Mouse (Mus musculus) heart, adult 8-10 months (tissue): Measurements from ENCODE around the gene Abhd11. TPM values are rescaled to one million over a fixed set of nuclear protein-coding genes. Genes with fewer than 3 reads are reported as not detected.
A peak's percentile ranks its signal among the peaks of the same experiment; 100 is the strongest.
"Not testable (repeated sequence)": the region's sequence is repeated elsewhere in the genome, so short reads cannot be mapped to it uniquely, and the experiment has no call there.

ENCODE experiments used
- DNase-seq: peaks from one replicate; pipeline ENCODE4 v3.0.0; 2022; ENCODE audit warnings: low spot score
- total RNA-seq, 4 experiments: library from RNA; stranded (reverse); gene quantifications; 2 replicates each; pipeline ENCODE4 v1.2.4; 2022

Gene Abhd11
- total RNA-seq: 10 to 100 TPM; 67.0 to 71.0 (median 70.2) TPM

DNA sequence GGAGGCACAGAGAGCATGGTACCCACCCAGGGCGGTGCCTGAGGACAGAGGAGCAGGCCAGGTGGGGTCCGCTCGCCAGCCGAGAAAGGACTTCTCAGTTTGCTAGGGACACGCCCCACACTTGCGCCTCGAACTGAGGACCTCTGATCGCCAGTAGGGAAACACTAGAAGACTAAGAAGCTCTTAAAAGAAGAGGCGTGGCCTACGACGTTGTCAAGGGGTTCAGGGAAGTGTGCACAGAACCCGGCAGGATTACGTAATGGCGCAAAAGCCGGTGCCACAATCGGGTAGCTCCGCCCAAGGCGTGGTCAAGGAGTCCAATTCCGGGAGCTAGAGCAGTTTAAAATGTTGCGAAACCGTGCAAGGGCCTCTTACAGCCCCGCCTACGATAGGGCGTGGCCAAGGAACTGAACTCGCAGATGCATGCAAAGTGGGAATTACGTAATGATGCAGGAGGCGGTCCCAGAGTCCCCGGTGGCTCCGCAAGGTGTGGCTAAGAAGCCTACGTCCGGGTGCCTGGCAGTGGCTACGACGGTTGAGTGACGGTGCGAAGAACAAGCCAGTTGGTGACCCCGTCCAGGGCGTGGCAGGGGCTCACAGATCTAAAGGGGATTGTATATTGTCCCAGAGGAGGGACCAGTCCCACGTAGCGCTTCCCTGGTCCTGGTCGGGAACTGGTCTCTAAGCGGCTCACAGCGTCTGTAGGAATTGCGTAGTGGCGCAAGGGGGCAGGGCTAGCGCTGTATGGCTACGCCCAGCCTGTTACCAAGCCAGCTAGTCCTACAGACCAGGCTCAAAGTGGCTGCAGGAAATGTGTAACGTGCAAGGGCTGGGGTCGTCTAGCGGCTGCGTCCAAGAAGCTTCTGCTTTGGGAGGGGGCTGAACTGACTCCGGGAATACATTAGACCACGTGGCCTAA is at the start of gene Abhd11:
Gene Abhd11 (plus strand): TSS at position 482 of the 919 bp plus-strand sequence.
- DNase-seq: peak; percentile 98

DNA sequence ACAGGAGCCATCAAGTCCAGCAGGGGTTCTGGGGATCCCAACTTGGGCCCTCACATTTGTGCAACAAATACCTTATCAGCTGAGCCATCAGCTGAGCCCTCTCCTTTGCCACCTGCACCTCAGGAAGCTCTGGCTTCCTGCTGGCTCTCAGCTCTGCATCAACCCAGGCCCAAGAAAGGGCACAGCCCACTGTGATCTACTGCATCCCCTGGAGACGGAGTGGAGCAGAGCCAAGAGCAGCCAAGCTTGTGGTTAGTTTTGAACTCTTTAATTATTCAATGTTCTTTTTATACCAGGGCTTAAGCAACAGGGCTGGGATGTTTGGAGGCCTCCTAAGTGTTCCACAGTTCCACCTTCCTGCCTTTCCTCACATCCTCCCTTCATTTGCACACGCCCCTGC is 48.5 kb upstream of the Abhd11 start:
- no peak for DNase-seq

DNA sequence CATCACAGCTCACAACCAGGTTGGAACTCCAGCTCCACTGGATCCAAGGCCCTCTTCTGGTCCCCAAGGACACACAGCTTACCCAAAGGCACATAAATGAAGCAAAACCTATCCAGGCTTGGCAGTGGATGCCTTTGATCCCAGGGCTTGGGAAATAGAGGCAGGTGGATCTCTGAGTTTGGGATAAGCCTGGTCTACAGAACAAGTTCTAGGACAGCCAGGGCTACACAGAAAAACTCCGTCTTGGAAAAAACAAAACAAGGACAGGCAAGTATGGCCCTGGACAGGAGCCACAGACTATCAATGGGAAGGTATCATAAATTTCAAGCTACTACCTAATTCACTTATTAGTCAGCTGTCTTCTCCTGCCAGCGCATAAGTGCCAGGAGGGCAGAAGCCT is 47.4 kb upstream of the Abhd11 start:
- DNase-seq: no peak

DNA sequence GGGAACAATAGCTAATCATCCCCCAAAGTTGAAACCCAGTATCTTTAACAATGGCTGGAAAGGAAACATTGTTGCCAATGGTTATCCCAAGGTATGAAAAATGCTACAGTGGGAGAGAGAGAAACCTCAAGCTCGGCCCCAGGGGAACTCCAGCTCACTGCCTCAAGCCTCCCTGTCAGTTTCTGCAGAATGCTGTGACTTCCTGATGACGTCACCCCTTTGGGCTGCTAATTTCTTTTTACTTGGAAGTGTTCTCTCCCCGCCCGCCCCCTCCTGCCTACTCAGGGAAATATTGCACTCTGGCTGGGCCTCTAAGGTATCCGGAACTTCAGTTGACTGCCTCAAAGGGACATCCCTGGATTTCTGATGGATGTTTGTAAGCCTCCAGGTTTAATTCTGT is 45.4 kb upstream of the Abhd11 start:
- DNase-seq: peak; percentile 55

DNA sequence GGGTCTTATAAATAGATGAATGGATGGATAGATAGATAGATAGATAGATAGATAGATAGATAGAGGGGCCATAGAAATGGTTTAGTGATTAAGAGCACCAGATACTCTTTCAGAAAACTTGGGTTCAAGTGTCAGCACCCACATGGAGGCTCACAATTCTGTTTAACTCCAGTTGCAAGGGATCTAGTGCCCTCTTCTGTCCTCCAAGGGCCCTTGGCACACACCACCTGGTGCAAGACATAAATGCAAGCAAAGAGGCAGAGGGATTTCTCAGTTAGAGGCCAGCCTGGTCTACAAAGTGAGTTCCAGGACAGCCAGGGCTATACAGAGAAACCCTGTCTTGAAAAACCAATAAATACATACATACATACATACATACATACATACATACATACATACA is 44.3 kb upstream of the Abhd11 start:
- not testable (repeated sequence) for DNase-seq

DNA sequence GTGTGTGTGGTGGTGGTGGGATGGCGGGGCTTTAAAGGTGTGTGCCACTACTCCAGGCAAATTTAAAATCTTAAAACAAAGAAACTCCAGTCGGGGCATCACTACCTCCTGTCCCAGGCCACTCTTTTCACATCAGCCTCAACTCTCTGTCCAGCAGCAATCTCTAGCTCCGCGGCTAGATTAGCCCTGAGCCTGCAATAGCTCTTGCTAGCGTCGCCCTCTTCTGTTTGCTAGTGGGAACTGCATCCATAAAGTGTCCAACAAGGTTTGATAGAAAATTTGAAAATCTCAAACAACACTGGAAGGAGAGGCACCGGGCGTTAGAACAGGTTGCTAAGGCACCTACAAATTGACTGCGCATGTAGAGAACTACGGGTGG is 43.5 kb upstream of the Abhd11 start:
- peak; percentile 64 for DNase-seq

DNA sequence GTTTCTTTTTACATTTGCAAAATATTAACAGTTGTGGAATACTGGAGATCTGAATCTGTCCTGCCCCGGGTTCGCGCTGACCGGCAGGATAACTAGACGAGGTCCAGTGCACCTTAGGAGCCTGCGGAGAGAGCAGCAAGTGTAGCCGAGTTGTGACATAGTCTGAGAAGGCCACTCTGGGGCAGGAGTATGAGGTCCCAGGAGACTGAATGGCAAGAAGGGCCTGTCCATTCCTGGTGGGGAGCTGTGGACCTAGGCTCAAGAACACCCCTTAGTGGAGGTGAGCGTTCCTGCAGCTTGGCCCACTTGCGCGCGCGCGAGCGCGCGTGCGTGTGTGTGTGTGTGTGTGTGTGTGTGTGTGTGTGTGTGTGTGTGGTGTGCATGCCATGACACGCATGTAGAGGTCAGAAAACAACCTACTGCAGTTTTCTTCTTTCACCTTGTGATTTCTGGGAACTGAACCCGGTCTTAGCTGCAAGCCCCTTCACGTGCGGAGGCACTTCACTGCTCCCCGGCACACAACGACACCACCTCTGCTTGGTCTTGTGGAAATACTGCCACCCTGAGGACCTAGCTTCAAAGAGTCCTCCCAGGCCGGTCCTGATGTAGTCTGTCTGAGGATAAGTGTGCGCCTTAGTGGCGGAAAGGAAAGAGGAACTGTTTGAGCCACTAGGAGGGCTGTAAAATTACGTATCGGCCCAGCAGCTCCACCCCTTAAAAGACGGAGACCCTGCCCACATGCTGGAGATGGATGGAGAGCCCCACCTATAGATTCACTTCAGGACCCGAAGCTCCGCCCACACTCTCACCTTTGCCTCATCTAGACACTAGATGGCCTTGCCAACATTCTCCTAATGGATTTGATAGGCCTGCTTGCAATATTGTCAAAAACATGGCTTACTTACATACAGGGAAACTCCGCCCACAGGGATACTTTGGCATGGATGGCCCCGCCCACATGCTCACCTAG is 42.8 kb upstream of the Abhd11 start:
- DNase-seq: no peak

DNA sequence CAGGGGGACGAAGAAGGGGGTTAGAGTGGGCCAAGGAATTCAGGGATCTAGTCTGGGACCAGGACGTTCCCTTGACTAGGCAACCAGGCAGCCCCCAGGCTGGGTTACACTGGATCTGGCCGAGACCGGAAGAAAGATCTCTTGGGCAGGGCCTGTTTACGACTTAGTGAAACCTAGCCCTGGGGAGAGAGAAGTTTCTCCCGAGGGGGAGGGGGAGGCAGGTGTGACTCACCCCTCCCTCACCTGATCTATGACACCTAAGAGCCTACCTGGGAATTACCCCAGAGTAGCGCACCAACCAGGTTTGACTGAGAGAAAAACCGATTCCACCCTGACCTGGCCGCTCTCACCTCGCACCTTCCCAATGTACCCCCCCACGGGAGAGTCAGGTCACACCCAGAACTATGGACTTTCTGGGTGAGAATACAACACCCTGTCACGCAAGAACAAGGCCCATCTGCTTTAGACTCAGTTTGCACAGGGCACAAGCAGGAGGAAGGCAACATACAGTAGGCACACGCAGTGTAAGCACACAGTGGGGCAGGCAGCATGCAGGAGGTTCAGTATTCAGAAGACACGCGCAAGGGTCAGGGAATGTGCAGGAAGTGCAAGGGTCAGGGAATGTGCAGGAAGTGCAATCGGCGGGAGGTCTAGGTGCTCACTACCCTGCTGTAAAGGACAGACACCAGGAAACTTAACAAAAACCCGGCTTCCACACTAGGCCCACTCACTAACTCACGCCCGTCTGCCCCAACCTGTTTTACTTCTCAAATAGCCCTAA is 41.6 kb upstream of the Abhd11 start:
- no peak for DNase-seq

DNA sequence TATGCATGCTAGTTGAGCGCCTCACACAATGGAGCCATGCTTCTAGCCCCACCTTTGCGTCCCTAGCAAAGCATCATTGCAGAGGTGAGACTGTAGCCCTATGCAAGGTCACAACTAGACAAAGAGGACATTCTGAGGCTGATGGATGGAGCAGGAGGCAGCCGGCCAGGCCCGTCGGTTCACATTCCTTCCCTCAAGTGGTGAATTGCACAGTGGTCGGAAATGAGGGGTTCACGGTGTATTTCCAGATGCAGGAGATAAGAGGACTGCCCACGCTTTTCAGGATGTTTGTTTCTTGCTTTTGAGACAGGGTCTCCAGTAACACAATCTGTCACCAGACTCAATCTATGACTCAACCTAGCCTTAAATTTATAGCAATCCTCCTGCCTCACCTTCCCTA is 38.3 kb upstream of the Abhd11 start:
- no peak for DNase-seq

DNA sequence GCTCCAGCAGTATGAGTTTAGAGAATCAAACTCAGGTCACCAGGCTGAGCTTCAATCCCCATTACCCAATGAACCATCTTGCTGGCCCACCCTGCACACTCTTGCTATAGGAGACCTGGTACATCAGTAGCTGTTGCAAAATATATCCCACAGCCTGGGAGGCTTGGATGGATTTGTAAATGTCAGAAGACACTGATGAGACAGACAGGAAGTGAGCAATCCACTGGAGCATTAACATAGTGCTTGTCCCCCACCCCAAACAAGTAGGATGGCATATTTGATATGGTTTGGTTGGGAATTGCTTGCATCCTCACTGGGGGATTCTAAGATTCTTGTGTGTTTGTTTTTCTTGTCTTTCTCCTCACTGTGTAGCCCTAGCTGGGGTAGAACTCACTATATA is 35.9 kb upstream of the Abhd11 start:
- DNase-seq: no peak

DNA sequence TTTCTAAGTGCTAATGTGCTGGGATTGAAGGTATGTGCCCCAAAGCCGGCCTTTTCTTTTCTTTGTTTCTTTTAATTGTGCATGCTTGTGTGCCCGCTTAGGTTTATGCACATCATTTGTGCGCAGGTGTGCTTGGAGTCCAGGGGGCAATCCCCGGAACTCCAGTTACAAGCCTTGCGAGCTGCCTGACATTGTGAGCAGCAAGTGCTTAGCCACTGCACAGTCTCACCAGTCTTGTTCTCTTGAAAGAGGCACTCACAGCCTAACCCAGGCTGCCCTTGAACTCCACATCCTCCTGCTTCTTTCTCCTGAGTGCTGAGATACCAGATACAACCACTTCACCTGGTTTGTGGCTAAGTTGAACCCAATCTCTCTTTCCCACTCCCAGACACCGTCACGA is 35.4 kb upstream of the Abhd11 start:
- DNase-seq: no peak

DNA sequence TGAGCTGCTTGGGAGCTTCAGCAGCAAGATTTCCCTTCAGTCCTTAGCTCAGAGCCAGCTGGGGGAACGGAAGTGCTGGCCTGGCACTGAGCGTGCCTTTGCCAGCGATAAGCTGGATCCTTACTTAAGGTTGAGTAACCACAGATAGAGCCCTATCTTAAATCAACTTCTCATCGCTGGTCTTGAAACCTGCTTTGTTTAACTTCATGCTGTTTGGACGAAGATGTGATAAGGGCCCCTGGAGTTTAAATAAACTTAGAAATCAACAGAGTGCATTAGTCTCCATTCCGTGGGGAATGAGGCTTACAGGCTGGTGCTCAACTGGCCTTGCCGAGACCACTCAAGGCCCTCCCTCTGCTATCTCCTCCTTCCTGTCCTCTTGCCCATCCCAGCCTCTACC is 34.7 kb upstream of the Abhd11 start:
- DNase-seq: no peak

DNA sequence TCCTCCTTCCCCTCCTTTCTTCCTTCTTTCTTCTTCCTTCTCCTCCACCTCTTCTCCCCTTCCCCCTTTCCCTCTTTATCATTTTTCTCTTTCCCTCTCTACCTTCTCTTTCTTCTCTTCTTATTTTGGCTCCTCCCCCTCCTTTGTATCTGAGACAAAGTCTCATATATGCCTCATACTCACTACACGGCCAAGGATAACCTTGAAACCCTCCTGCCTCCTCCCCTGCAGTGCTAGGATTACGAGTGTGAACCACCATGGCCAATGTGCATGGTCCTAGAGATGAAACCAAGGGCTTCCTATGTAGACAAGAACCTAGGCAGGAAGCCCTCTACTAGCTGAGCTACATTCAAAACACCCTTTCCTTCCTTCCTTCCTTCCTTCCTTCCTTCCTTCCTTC is 34.0 kb upstream of the Abhd11 start:
- DNase-seq: no peak

DNA sequence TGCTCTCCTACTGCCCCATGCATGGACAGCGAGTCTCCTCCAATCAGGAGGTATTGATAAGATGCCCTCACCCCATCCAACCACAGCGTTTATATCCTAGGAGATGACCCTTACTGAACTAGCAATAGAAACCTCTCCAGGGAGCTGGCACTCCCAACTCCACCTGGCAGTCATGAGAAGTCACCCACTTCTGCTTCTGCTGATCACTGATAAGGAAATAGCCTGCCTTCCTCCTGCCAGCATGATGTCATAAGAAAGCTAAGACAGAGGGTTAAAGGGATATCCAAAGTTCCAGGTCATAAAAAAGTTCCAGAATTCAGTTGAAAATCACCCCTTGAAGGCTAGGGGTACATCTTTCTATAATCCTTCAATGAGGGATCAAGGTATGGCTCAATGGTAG is 32.8 kb upstream of the Abhd11 start:
- DNase-seq: no peak

DNA sequence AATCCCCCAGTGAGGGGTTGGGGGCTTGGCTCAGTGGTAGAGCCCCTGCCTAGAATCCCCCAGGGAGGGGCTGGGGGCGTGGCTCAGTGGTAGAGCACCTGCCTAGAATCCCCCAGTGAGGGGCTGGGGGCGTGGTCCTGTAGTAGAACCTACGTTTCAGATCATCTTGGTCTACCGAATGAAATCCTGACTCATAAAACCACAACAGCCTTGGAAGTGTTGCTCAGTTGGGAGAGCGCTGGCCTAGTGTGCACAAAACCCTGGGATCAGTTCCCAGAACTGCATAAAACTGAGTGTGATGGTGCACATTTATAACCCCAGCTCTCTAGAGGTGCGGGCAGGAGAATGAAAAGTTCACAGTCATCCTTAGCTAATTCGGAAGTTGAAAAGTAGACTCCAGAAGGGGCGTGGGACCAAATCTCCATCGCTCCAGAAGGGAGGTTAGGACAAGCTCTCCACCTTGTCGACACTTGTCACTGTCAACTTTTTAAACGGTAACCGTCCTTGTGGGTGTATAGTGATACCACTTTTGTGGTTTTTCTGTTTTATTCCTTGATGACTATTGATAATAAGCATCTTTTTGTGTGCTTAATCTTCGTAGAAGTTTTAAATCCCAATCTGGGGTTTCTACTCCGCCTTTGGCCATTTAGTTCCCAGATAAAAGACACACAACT is 32.2 kb upstream of the Abhd11 start:
- no peak for DNase-seq

DNA sequence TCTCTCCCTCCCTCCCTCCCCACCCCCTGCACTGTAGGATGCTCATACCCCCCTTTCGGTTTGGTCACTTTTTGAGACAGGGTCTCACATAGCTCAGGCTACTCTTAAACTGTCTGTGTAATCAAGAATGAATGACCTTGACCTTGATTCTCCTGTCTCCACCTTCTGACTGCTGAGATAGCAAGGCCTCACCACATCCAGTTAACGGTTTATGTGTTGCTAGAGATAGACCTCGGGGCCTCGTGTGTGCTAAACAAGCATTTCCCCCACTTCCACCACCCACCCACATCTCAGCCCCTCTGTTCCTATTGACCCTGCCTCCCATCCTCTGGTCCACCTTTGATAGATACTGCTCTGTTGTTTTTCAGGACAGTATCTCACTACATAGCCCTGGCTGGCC is 31.1 kb upstream of the Abhd11 start:
- no peak for DNase-seq

DNA sequence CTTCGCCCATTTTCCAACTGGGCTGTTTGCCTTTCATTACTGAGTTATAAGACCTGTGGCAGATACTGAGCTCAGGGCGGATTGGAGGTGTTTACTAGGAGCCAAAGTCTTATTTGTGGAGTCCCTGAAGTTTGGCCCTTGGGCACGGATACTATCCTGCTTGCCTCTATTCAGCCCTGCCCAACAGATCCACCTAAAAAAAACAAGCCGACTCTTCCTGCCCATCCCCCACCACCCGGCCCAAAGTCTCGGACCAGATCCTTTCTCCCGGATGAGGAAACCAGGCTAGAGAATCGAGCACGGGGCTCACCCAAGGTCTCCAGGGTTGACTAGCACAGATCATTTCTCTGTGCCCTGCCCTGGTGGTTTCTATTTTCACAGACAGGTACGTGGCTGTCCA is 27.8 kb upstream of the Abhd11 start:
- no peak for DNase-seq

DNA sequence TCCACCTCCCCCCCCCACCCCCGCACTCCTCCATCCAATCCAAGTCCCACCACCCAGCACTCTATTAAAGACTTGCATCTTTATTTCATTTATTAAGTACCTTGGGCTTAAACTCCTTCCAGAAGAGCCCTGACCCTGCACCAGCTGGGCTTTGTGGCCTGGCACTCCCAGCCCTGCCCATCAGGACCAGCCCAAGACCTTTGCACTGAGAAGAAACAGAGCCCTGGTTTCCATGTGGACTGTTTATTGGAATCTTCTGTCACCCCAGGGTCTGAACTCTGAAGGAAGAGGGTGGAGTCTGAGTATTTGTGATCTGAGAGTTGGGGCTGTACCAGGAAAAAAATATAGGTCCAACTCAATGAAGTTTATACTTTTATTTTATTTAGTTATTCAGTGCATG is 25.8 kb upstream of the Abhd11 start:
- DNase-seq: no peak

DNA sequence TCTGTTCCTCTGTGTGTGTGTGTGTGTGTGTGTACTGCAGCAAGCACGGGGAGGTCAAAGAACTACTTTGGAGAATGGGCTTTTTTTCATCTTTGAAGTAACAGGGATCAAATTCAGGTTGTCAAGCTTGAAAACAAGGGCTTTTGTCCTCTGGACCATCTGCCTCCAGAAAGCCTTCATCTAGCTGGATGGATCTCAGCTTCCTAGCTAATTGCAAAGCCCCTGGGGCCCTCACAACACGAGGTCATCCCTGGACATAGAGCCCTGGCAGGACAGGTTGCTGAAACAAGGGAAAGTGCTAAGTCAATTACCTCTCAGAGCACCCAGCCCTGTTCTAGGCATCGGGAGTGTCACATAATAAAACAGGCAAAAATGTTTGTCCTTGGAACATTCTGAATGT is 25.2 kb upstream of the Abhd11 start:
- no peak for DNase-seq

DNA sequence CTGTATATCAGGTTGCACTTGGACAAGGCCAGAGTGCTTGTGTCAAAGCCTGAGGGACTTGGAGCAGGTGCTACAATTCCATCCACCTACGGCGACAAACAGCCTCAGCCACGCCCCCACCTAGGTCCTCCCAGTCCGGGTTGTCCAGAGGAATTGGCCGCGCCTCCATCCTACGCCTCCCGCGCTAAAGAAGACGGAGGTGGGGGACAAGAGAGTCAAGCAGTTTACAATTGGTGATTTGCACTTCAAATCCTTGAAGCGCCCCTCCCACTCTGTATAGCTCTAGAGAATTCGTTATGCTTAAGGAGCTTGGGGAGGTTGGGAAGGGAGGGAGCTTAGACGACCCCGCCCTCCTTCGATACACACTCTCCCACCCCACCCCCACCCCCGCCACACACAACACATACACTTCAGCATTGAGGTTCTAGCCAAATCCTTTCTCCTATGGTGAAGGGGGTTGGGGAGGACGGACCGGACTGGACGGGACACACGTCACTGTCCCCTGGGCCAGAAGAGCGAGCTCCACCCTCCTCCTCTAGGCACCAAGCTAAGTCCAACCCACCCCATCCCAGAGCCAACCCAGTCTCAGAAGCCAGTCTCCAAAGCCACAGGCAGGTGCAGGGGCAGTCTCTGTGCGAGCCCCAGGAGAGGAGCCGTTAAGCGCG is 23.2 kb upstream of the Abhd11 start, which contains the start of gene Cldn3:
Gene Cldn3 (plus strand): TSS at position 582 of the 665 bp plus-strand sequence.
- no peak for DNase-seq
